9 mouse cellular contexts compared by ENCODE assay signal in genomic region chr1:118768831-118769230, GRCm38 (mm10).
A peak's percentile ranks its signal among the peaks of the same experiment; 100 is the strongest.
DNase-seq lines count a peak whose midpoint lies in the region; ATAC-seq and TF ChIP-seq lines count a peak whose summit lies in the region.
"Had no signal": no experiment of that assay in that cellular context is flagged by ENCODE, and none has a peak within 500 bp of the region (broad histone marks: within the 10 kb centered on the region; RNA-seq: fewer than 3 reads in every experiment).

No protein-coding gene starts in this region.

- H3K27ac ChIP-seq in heart, embryonic 12.5 days (ENCODE audit: poor library complexity, severe bottlenecking), result no peak overlapping the region
- H3K27ac ChIP-seq in limb, embryonic 10.5 days, result no peak overlapping the region
- H3K27ac ChIP-seq: heart, embryonic 15.5 days had no signal

- no peaks in the 10 kb centered on the region for H3K79me3 ChIP-seq in C2C12 (ENCODE audit: low read depth)

- peak; percentile 35 for TF ChIP-seq CTCF in C2C12 (IDR thresholded peaks at IDR 0.05; ENCODE audit: control insufficient read depth, insufficient read depth, insufficient read length)

- no peaks in the 10 kb centered on the region for H3K27me3 ChIP-seq in heart, embryonic 12.5 days (replicated peaks)
- peaks cover 8% of the 10 kb centered on the region for H3K27me3 ChIP-seq in C2C12 (ENCODE audit: control insufficient read depth, insufficient read depth, insufficient read length)
- H3K27me3 ChIP-seq in limb, embryonic 10.5 days (ENCODE audit: low read depth, poor library complexity, severe bottlenecking), result no peaks in the 10 kb centered on the region

- WGBS in heart, embryonic 12.5 days, result 21% methylated on average over 4 of the region's 4 CpGs
- WGBS in limb, embryonic 10.5 days, result 31% methylated on average over 4 of the region's 4 CpGs

- H3K36me3 ChIP-seq in heart, embryonic 12.5 days, result no peaks in the 10 kb centered on the region
- H3K36me3 ChIP-seq in C2C12 (ENCODE audit: control insufficient read depth, insufficient read depth), result no peaks in the 10 kb centered on the region
- no peaks in the 10 kb centered on the region for H3K36me3 ChIP-seq in limb, embryonic 10.5 days
- H3K36me3 ChIP-seq: heart, embryonic 15.5 days had no signal

- peaks cover 14% of the 10 kb centered on the region; the same call in 1 of the 2 replicates for H3K4me1 ChIP-seq in heart, embryonic 12.5 days (replicated peaks)
- no peaks in the 10 kb centered on the region for H3K4me1 ChIP-seq in limb, embryonic 10.5 days

- H3K4me3 ChIP-seq in heart, embryonic 12.5 days, result no peak overlapping the region
- H3K4me3 ChIP-seq in C2C12 (ENCODE audit: insufficient read depth, poor library complexity, severe bottlenecking), result no peak overlapping the region
- H3K4me3 ChIP-seq in limb, embryonic 10.5 days, result no peak overlapping the region
- H3K4me3 ChIP-seq: heart, embryonic 15.5 days had no signal

- no peaks in the 10 kb centered on the region for H3K9me3 ChIP-seq in heart, embryonic 12.5 days (replicated peaks)
- H3K9me3 ChIP-seq in limb, embryonic 10.5 days (replicated peaks), result no peaks in the 10 kb centered on the region
- H3K9me3 ChIP-seq: heart, embryonic 15.5 days had no signal

- no peaks in the 10 kb centered on the region for H3K79me2 ChIP-seq in C2C12 (ENCODE audit: control insufficient read depth, insufficient read depth)

- no peak overlapping the region for H3ac ChIP-seq in C2C12 (ENCODE audit: control insufficient read depth, insufficient read length, low read depth)

- ATAC-seq in heart, embryonic 12.5 days (ENCODE audit: insufficient number of reproducible peaks, low FRiP score), result no peak

- peak; percentile 14 to 54 for DNase-seq in heart, adult 18-20 months
- peak; percentile 65 for DNase-seq in cerebellum, adult 9-10 months
- DNase-seq in frontal cortex, adult 2 months (ENCODE audit: extremely low spot score in 1 of 2, low spot score in 1 of 2), result peak; percentile 26 to 81
- peak; percentile 56 for DNase-seq in limb, embryonic 10.5 days (ENCODE audit: low spot score)
- DNase-seq in right cerebral cortex, adult 18-20 months, result peak; percentile 43
- DNase-seq in spleen, postnatal 36 days (ENCODE audit: low spot score in 2 of 2), result no peak

- no peak overlapping the region for H3K4me2 ChIP-seq in heart, embryonic 12.5 days
- H3K4me2 ChIP-seq: heart, embryonic 15.5 days had no signal

- no peak overlapping the region for H3K9ac ChIP-seq in heart, embryonic 12.5 days
- H3K9ac ChIP-seq: heart, embryonic 15.5 days had no signal

TF ChIP-seq in C2C12, 6 proteins besides CTCF, POLR2A, EP300 and RAD21:
- no peak for TF ChIP-seq FOSL1 (IDR thresholded peaks at IDR 0.05; ENCODE audit: insufficient read depth, low read length, poor library complexity, severe bottlenecking)
- TF ChIP-seq MYOD1 (IDR thresholded peaks at IDR 0.05; ENCODE audit: control insufficient read depth, insufficient read length, low read depth), result no peak
- TF ChIP-seq CEBPB (IDR thresholded peaks at IDR 0.05; ENCODE audit: low read depth), result no peak
- no peak for TF ChIP-seq USF1 (IDR thresholded peaks at IDR 0.05; ENCODE audit: low read depth)
- TF ChIP-seq MYOG (IDR thresholded peaks at IDR 0.05; ENCODE audit: control insufficient read depth, extremely low read depth, insufficient read length), result no peak
- TF ChIP-seq MAX (IDR thresholded peaks at IDR 0.05), result no peak

Comparison
In these comparisons a context has a peak if more than half of its experiments do, and no peak if none do; other contexts are left out.
1. DNase-seq: peak in heart, adult 18-20 months (2 of 2), cerebellum, adult 9-10 months (single experiment), frontal cortex, adult 2 months (2 of 2), limb, embryonic 10.5 days (single experiment) and right cerebral cortex, adult 18-20 months (single experiment); none in spleen, postnatal 36 days (0 of 2).